ENCODE assay signal across 16 mouse cellular contexts in genomic region chr5:37047206-37047915, GRCm38 (mm10). TPM values are rescaled to one million over a fixed set of nuclear protein-coding genes. Genes with fewer than 3 reads are reported as not detected.
DNase-seq lines count a peak whose midpoint lies in the region; ATAC-seq and TF ChIP-seq lines count a peak whose summit lies in the region.
"Had no signal": no experiment of that assay in that cellular context is flagged by ENCODE, and none has a peak within 500 bp of the region (broad histone marks: within the 10 kb centered on the region; RNA-seq: fewer than 3 reads in every experiment).

No protein-coding gene starts in this region.

- WGBS in heart, postnatal 0 days: 46% methylated on average over 17 of the region's 17 CpGs

- H3K27me3 ChIP-seq in heart, postnatal 0 days (ENCODE audit: control insufficient read depth, insufficient read depth, low read length): peaks cover 8% of the 10 kb centered on the region; the same call in 1 of the 2 replicates
- H3K27me3 ChIP-seq: lung, embryonic 15.5 days had no signal

- no peak overlapping the region for H3K9ac ChIP-seq in heart, postnatal 0 days (replicated peaks; ENCODE audit: low read depth, low read length)
- H3K9ac ChIP-seq: lung, embryonic 15.5 days had no signal

- H3K4me2 ChIP-seq in heart, postnatal 0 days (ENCODE audit: low read depth, low read length): peak overlapping the region; percentile 25; the same call in 1 of the 2 replicates
- H3K4me2 ChIP-seq: lung, embryonic 15.5 days had no signal

- H3K36me3 ChIP-seq in heart, postnatal 0 days (replicated peaks; ENCODE audit: control insufficient read depth, insufficient read depth, low read length): no peaks in the 10 kb centered on the region
- H3K36me3 ChIP-seq: G1E; limb, embryonic 10.5 days; lung, embryonic 15.5 days had no signal

- H3K4me3 ChIP-seq in heart, postnatal 0 days (ENCODE audit: low read depth, low read length): peak overlapping the region; percentile 19; the same call in 1 of the 2 replicates
- H3K4me3 ChIP-seq: limb, embryonic 10.5 days; lung, embryonic 15.5 days had no signal

- H3K27ac ChIP-seq in heart, postnatal 0 days (ENCODE audit: low read depth): peak overlapping the region; percentile 17; the same call in 1 of the 2 replicates
- H3K27ac ChIP-seq: limb, embryonic 10.5 days; lung, embryonic 15.5 days had no signal

- TF ChIP-seq CTCF in heart, postnatal 0 days (IDR thresholded peaks at IDR 0.05; ENCODE audit: low read depth): no peak

- ATAC-seq in heart, postnatal 0 days (ENCODE audit: insufficient read depth, low read depth): no peak

- no peak for DNase-seq in heart, postnatal 0 days (ENCODE audit: low spot score)
- no peak for DNase-seq in heart, adult 8-10 months (ENCODE audit: low spot score)
- peak; percentile 88 for DNase-seq in ES-CJ7 (ENCODE audit: low read depth, low spot score)
- DNase-seq in naive thymus-derived CD4-positive, alpha-beta T cell, adult 2 months (ENCODE audit: low read depth): peak; percentile 72
- peak; percentile 72 to 79 for DNase-seq in thymus, postnatal 10 days (ENCODE audit: low spot score in 2 of 2)
- no peak for DNase-seq in testis, postnatal 14 days (ENCODE audit: low spot score)
- DNase-seq in c-Kit-positive CD71-positive TER-119-positive erythroid progenitor cells, embryonic 14.5 days (ENCODE audit: low spot score): no peak
- no peak for DNase-seq in adrenal gland, adult 18-20 months (ENCODE audit: low spot score in 2 of 2)
- DNase-seq: adrenal gland, adult 2 months; embryo, embryonic 11 days; heart, adult 18-20 months; kidney, postnatal 4 days; right cerebral cortex, adult 18-20 months had no signal

- no peaks in the 10 kb centered on the region for H3K4me1 ChIP-seq in heart, postnatal 0 days (ENCODE audit: control insufficient read depth, insufficient read depth)

- H3K9me3 ChIP-seq in heart, postnatal 0 days (replicated peaks; ENCODE audit: control insufficient read depth, low read length): no peaks in the 10 kb centered on the region
- H3K9me3 ChIP-seq: limb, embryonic 10.5 days; lung, embryonic 15.5 days had no signal

- no peak for TF ChIP-seq EP300 in heart, postnatal 0 days (IDR thresholded peaks at IDR 0.05; ENCODE audit: low read depth)

RNA-seq across cellular contexts. Expression of gene Gm1043, which starts 37.8 kb away (rescaled TPM):
- total RNA-seq in heart, postnatal 0 days (2014; rRNA removed; ENCODE audit: low replicate concordance): not detected in 2 replicates
- polyA plus RNA-seq in heart, postnatal 0 days (2015; fragmentation: Nextera tagmentation; extraction: Ambion mirVana): not detected in 2 replicates
- under 1 TPM in 1 of 4 experiments, not detected in 3; 0.25 TPM for total RNA-seq in heart, adult 8-10 months (2022)
- under 1 TPM; 0.40 to 0.51 TPM for total RNA-seq in adrenal gland, adult 18-20 months (2021)
- polyA plus RNA-seq: G1E; limb, embryonic 10.5 days; lung, embryonic 15.5 days had no signal

RNA-seq across cellular contexts. Expression of gene Wfs1, which starts 58.4 kb away (rescaled TPM):
- 17.6 and 18.3 TPM in 2 replicates for total RNA-seq in heart, postnatal 0 days (2014; rRNA removed; ENCODE audit: low replicate concordance)
- 14.6 and 14.7 TPM in 2 replicates for polyA plus RNA-seq in heart, postnatal 0 days (2015; fragmentation: Nextera tagmentation; extraction: Ambion mirVana)
- total RNA-seq in heart, adult 8-10 months (2022): 100 to 1,000 TPM in 2 of 4 experiments, 10 to 100 TPM in 2; 92.1 to 104 (median 96.8) TPM
- total RNA-seq in adrenal gland, adult 18-20 months (2021): 100 to 1,000 TPM in 1 of 2 experiments, 10 to 100 TPM in 1; 28.0 to 133 TPM

Comparison
In these comparisons a context has a peak if more than half of its experiments do, and no peak if none do; other contexts are left out.
1. DNase-seq: peak in ES-CJ7 (single experiment), naive thymus-derived CD4-positive, alpha-beta T cell, adult 2 months (single experiment) and thymus, postnatal 10 days (2 of 2); none in heart, postnatal 0 days (single experiment), heart, adult 8-10 months (single experiment), testis, postnatal 14 days (single experiment), c-Kit-positive CD71-positive TER-119-positive erythroid progenitor cells, embryonic 14.5 days (single experiment) and adrenal gland, adult 18-20 months (0 of 2).